Mouse (Mus musculus): ENCODE measurements at regions not wholly inside any gene's neighbourhood (a gene's known extent, or its start where the extent isn't known, plus 50 kb on each side); places are given as distances from the start of the nearest gene placed in this dataset.
"Not testable (repeated sequence)": the region's sequence is repeated elsewhere in the genome, so short reads cannot be mapped to it uniquely, and the experiment has no call there.

- Histone ChIP-seq H3K9ac (ENCODE audit: low read depth, low read length) (no peak overlapping the region), H3K4me3 (ENCODE audit: low read depth, low read length) (no peak overlapping the region), H3K27ac (ENCODE audit: low read depth, low read length) (no peak overlapping the region), H3K27me3 (ENCODE audit: control insufficient read depth, insufficient read depth, low read length) (no peaks in the 10 kb centered on the region), H3K4me1 (replicated peaks; ENCODE audit: control insufficient read depth, insufficient read depth, low read length) (no peaks in the 10 kb centered on the region), H3K36me3 (ENCODE audit: control insufficient read depth, insufficient read depth, low read length) (no peaks in the 10 kb centered on the region), H3K9me3 (ENCODE audit: control insufficient read depth, low read length) (no peaks in the 10 kb centered on the region), H3K4me2 (replicated peaks; ENCODE audit: low read depth, low read length) (no peak overlapping the region)
- WGBS: 87% methylated on average over 3 of the region's 3 CpGs
- DNase-seq (ENCODE audit: low spot score) (no peak), ATAC-seq (ENCODE audit: low FRiP score) (no peak)
These were observed 864.7 kb upstream of the Gm8797 start for GRCm38 (mm10) chr3:4885916-4886315.

GRCm38 (mm10) chr3:4893108-4893507, 857.5 kb upstream of the Gm8797 start:
- Histone ChIP-seq H3K27ac (ENCODE audit: low read depth, low read length) (no peak overlapping the region), H3K9me3 (ENCODE audit: control insufficient read depth, low read length) (no peaks in the 10 kb centered on the region), H3K9ac (ENCODE audit: low read depth, low read length) (no peak overlapping the region), H3K4me1 (replicated peaks; ENCODE audit: control insufficient read depth, insufficient read depth, low read length) (no peaks in the 10 kb centered on the region), H3K36me3 (ENCODE audit: control insufficient read depth, insufficient read depth, low read length) (no peaks in the 10 kb centered on the region), H3K27me3 (ENCODE audit: control insufficient read depth, insufficient read depth, low read length) (no peaks in the 10 kb centered on the region), H3K4me3 (ENCODE audit: low read depth, low read length) (no peak overlapping the region), H3K4me2 (replicated peaks; ENCODE audit: low read depth, low read length) (no peak overlapping the region)
- ATAC-seq (ENCODE audit: low FRiP score) (no peak), DNase-seq (ENCODE audit: low spot score) (no peak)
- 88% methylated on average over 2 of the region's 2 CpGs for WGBS

DNA sequence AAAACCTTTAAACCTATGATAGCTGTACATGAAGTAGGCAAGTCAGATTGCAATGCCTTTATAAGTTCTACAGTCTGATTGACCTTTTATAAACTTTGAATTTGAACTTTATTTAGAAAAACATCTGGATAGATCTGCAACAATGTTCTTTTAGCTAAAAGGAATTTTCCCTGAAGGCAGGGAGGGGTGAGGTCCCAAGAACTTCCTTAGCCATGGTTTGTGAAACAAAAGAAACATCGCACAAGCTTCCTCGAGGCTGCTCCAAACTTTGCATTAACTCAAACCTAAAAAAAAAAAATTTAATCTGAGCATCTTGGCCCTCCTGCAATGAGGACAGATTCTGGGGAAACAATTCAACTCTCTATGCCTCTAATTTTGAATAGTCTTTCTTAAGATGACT, 854.8 kb upstream of the Gm8797 start:
- H3K4me3 ChIP-seq (ENCODE audit: low read depth, low read length): no peak overlapping the region
- no peaks in the 10 kb centered on the region for H3K36me3 ChIP-seq (ENCODE audit: control insufficient read depth, insufficient read depth, low read length)
- no peaks in the 10 kb centered on the region for H3K4me1 ChIP-seq (replicated peaks; ENCODE audit: control insufficient read depth, insufficient read depth, low read length)
- 80% methylated on average over 2 of the region's 2 CpGs for WGBS
- no peak overlapping the region for H3K27ac ChIP-seq (ENCODE audit: low read depth, low read length)
- no peak overlapping the region for H3K9ac ChIP-seq (ENCODE audit: low read depth, low read length)
- no peak overlapping the region for H3K4me2 ChIP-seq (replicated peaks; ENCODE audit: low read depth, low read length)
- no peaks in the 10 kb centered on the region for H3K9me3 ChIP-seq (ENCODE audit: control insufficient read depth, low read length)
- no peak for ATAC-seq (ENCODE audit: low FRiP score)
- DNase-seq (ENCODE audit: low spot score): no peak
- H3K27me3 ChIP-seq (ENCODE audit: control insufficient read depth, insufficient read depth, low read length): no peaks in the 10 kb centered on the region

- not testable (repeated sequence) for DNase-seq (ENCODE audit: low spot score); H3K36me3 ChIP-seq (ENCODE audit: control insufficient read depth, insufficient read depth, low read length); H3K9ac ChIP-seq (ENCODE audit: low read depth, low read length); H3K9me3 ChIP-seq (ENCODE audit: control insufficient read depth, low read length); H3K27me3 ChIP-seq (ENCODE audit: control insufficient read depth, insufficient read depth, low read length); H3K4me2 ChIP-seq (replicated peaks; ENCODE audit: low read depth, low read length); ATAC-seq (ENCODE audit: low FRiP score); H3K4me1 ChIP-seq (replicated peaks; ENCODE audit: control insufficient read depth, insufficient read depth, low read length); H3K4me3 ChIP-seq (ENCODE audit: low read depth, low read length); H3K27ac ChIP-seq (ENCODE audit: low read depth, low read length)
- 91% methylated on average over 2 of the region's 2 CpGs for WGBS
These were observed 843.0 kb upstream of the Gm8797 start for GRCm38 (mm10) chr3:4907556-4907955.

DNA sequence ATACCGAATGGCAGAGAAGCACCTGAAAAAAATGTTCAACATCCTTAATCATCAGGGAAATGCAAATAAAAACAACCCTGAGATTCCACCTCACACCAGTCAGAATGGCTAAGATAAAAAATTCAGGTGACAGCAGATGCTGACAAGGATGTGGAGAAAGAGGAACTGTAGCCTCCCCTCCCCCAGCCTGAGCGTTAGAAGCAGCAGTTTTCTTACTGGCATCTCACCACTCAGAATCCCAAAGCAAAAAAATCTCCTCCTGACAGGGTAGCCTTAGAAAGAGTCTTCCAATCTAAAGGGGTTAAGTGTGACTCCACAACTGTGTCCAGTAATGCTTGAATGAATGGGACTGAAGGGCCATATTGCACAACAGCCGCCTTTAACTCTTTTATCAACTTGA, 819.9 kb upstream of the Gm8797 start:
- H3K9ac ChIP-seq (ENCODE audit: low read depth, low read length); H3K27me3 ChIP-seq (ENCODE audit: control insufficient read depth, insufficient read depth, low read length); ATAC-seq (ENCODE audit: low FRiP score); H3K36me3 ChIP-seq (ENCODE audit: control insufficient read depth, insufficient read depth, low read length); H3K27ac ChIP-seq (ENCODE audit: low read depth, low read length); H3K9me3 ChIP-seq (ENCODE audit: control insufficient read depth, low read length); DNase-seq (ENCODE audit: low spot score); H3K4me1 ChIP-seq (replicated peaks; ENCODE audit: control insufficient read depth, insufficient read depth, low read length); H3K4me2 ChIP-seq (replicated peaks; ENCODE audit: low read depth, low read length); H3K4me3 ChIP-seq (ENCODE audit: low read depth, low read length): not testable (repeated sequence)
- 92% methylated on average over 3 of the region's 3 CpGs for WGBS

GRCm38 (mm10) chr3:4971496-4971895, 779.1 kb upstream of the Gm8797 start:
- Histone ChIP-seq H3K27me3 (ENCODE audit: control insufficient read depth, insufficient read depth, low read length) (no peaks in the 10 kb centered on the region), H3K9ac (ENCODE audit: low read depth, low read length) (no peak overlapping the region), H3K4me3 (ENCODE audit: low read depth, low read length) (no peak overlapping the region), H3K4me1 (replicated peaks; ENCODE audit: control insufficient read depth, insufficient read depth, low read length) (no peaks in the 10 kb centered on the region), H3K36me3 (ENCODE audit: control insufficient read depth, insufficient read depth, low read length) (no peaks in the 10 kb centered on the region), H3K27ac (ENCODE audit: low read depth, low read length) (no peak overlapping the region), H3K4me2 (replicated peaks; ENCODE audit: low read depth, low read length) (no peak overlapping the region), H3K9me3 (ENCODE audit: control insufficient read depth, low read length) (no peaks in the 10 kb centered on the region)
- no peak for DNase-seq (ENCODE audit: low spot score)
- WGBS: 82% methylated on average over 1 of the region's 1 CpGs
- no peak for ATAC-seq (ENCODE audit: low FRiP score)

- peak overlapping the region; percentile 55 for H3K27ac ChIP-seq (ENCODE audit: low read depth, low read length)
- H3K36me3 ChIP-seq (ENCODE audit: control insufficient read depth, insufficient read depth, low read length): no peaks in the 10 kb centered on the region
- no peak overlapping the region for H3K4me3 ChIP-seq (ENCODE audit: low read depth, low read length)
- no peaks in the 10 kb centered on the region for H3K27me3 ChIP-seq (ENCODE audit: control insufficient read depth, insufficient read depth, low read length)
- peak; percentile 25 for DNase-seq (ENCODE audit: low spot score)
- no peaks in the 10 kb centered on the region for H3K4me1 ChIP-seq (replicated peaks; ENCODE audit: control insufficient read depth, insufficient read depth, low read length)
- H3K9me3 ChIP-seq (ENCODE audit: control insufficient read depth, low read length): no peaks in the 10 kb centered on the region
- no peak overlapping the region for H3K4me2 ChIP-seq (replicated peaks; ENCODE audit: low read depth, low read length)
- peak; percentile 63 for ATAC-seq (ENCODE audit: low FRiP score)
- no peak overlapping the region for H3K9ac ChIP-seq (ENCODE audit: low read depth, low read length)
- 67% methylated on average over 3 of the region's 3 CpGs for WGBS
These were observed 777.3 kb upstream of the Gm8797 start for GRCm38 (mm10) chr3:4973278-4973677.

- WGBS: 53% methylated on average over 2 of the region's 2 CpGs
- peak; percentile 72 for ATAC-seq (ENCODE audit: low FRiP score)
- H3K4me2 ChIP-seq (replicated peaks; ENCODE audit: low read depth, low read length): no peak overlapping the region
- H3K4me3 ChIP-seq (ENCODE audit: low read depth, low read length): no peak overlapping the region
- H3K9me3 ChIP-seq (ENCODE audit: control insufficient read depth, low read length): no peaks in the 10 kb centered on the region
- H3K4me1 ChIP-seq (replicated peaks; ENCODE audit: control insufficient read depth, insufficient read depth, low read length): no peaks in the 10 kb centered on the region
- H3K27ac ChIP-seq (ENCODE audit: low read depth, low read length): no peak overlapping the region
- no peaks in the 10 kb centered on the region for H3K27me3 ChIP-seq (ENCODE audit: control insufficient read depth, insufficient read depth, low read length)
- no peak overlapping the region for H3K9ac ChIP-seq (ENCODE audit: low read depth, low read length)
- peak; percentile 28 for DNase-seq (ENCODE audit: low spot score)
- no peaks in the 10 kb centered on the region for H3K36me3 ChIP-seq (ENCODE audit: control insufficient read depth, insufficient read depth, low read length)
These were observed 776.8 kb upstream of the Gm8797 start for GRCm38 (mm10) chr3:4973764-4974163.

DNA sequence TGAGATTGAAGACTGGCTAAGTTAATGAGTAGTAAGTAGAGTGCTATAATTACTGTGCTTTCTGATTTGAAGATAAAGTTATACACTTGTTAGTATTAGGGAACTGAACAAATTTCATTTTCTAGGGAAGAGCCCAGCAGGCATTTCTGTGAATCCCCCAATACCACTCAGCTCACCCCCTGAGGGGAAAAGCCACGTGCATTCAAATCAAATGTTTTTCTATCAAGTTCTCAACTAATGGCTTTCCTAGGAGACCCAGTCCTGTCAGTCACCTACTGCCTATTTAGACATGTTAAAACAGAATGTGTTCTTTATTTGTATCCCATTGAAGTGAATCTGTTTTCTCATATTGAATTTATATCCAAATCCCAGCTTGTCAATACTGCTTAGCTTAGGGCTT, 775.9 kb upstream of the Gm8797 start:
- peak; percentile 40 for DNase-seq (ENCODE audit: low spot score)
- 9% methylated on average over 1 of the region's 1 CpGs for WGBS
- no peak for ATAC-seq (ENCODE audit: low FRiP score)

More for the DNA sequence above, 775.9 kb upstream of the Gm8797 start:
- H3K9ac ChIP-seq (ENCODE audit: low read depth, low read length): no peak overlapping the region
- no peaks in the 10 kb centered on the region for H3K27me3 ChIP-seq (ENCODE audit: control insufficient read depth, insufficient read depth, low read length)
- no peak overlapping the region for H3K4me2 ChIP-seq (replicated peaks; ENCODE audit: low read depth, low read length)
- no peak overlapping the region for H3K4me3 ChIP-seq (ENCODE audit: low read depth, low read length)
- H3K9me3 ChIP-seq (ENCODE audit: control insufficient read depth, low read length): no peaks in the 10 kb centered on the region
- H3K36me3 ChIP-seq (ENCODE audit: control insufficient read depth, insufficient read depth, low read length): no peaks in the 10 kb centered on the region
- H3K4me1 ChIP-seq (replicated peaks; ENCODE audit: control insufficient read depth, insufficient read depth, low read length): no peaks in the 10 kb centered on the region
- no peak overlapping the region for H3K27ac ChIP-seq (ENCODE audit: low read depth, low read length)
